Mouse (Mus musculus) lung, postnatal 0 days (tissue): ENCODE results near the gene Ndufaf4. TPM values are rescaled to one million over a fixed set of nuclear protein-coding genes. Genes with fewer than 3 reads are reported as not detected.
"Not testable (repeated sequence)": the region's sequence is repeated elsewhere in the genome, so short reads cannot be mapped to it uniquely, and the experiment has no call there.

ENCODE experiments used
- ATAC-seq: fragments of 200-750 bp; cut with Nextera tagmentation; 2 replicates; pipeline ENCODE4 v1.8.0; 2017; ENCODE audit warnings: moderate library complexity
- DNase-seq: peaks from one replicate; pipeline ENCODE4 v3.0.0-alpha.2; 2016; ENCODE audit warnings: low spot score
- H3K27ac ChIP-seq: fragments of 300-500 bp; sonication (generic); 2 replicates; pipeline ENCODE4 v1.5.1; 2014; ENCODE audit warnings: antibody characterized with exemption, mild to moderate bottlenecking, low read length, mixed read lengths
- H3K27me3 ChIP-seq: fragments of 300-500 bp; sonication (generic); replicated peaks from 2 replicates; pipeline ENCODE4 v1.6.1; 2014; ENCODE audit warnings: low read length, mixed read lengths; ENCODE audit not compliant: insufficient read depth
- H3K36me3 ChIP-seq: fragments of 300-500 bp; sonication (generic); 2 replicates; pipeline ENCODE4 v1.6.1; 2014; ENCODE audit warnings: low read length, mixed read lengths; ENCODE audit not compliant: insufficient read depth
- H3K4me1 ChIP-seq: fragments of 300-500 bp; sonication (generic); 2 replicates; pipeline ENCODE4 v1.6.1; 2014; ENCODE audit warnings: antibody characterized with exemption, low read depth, low read length, mixed read lengths; ENCODE audit not compliant: insufficient read depth
- H3K4me2 ChIP-seq: fragments of 300-500 bp; sonication (generic); replicated peaks from 2 replicates; pipeline ENCODE4 v1.6.1; 2014; ENCODE audit warnings: low read depth, mild to moderate bottlenecking, low read length, moderate library complexity, mixed read lengths
- H3K4me3 ChIP-seq: fragments of 300-500 bp; sonication (generic); 2 replicates; pipeline ENCODE4 v1.5.1; 2014; ENCODE audit warnings: low read depth, low read length
- H3K9ac ChIP-seq: fragments of 300-500 bp; sonication (generic); replicated peaks from 2 replicates; pipeline ENCODE4 v1.6.1; 2014; ENCODE audit warnings: low read depth, mild to moderate bottlenecking
- H3K9me3 ChIP-seq: fragments of 300-500 bp; sonication (generic); 2 replicates; pipeline ENCODE4 v1.6.1; 2016; ENCODE audit warnings: low read length, mixed read lengths
- CTCF ChIP-seq: IDR thresholded peaks from 2 replicates; pipeline ENCODE4 v1.5.1; 2016; ENCODE audit warnings: antibody characterized with exemption, mild to moderate bottlenecking
- EP300 ChIP-seq: IDR thresholded peaks from 2 replicates; pipeline ENCODE4 v1.6.1; 2016; ENCODE audit warnings: antibody characterized with exemption, mild to moderate bottlenecking, control low read depth
- WGBS: fragments of 180-500 bp; shearing (Covaris S2); extraction: QIAGEN DNeasy Blood & Tissue Kit; methylation state at CpG from one replicate; pipeline ENCODE4 v1.1.7; 2014; 5-methylcytosine and 5-hydroxymethylcytosine counted together
- polyA plus RNA-seq: library from polyadenylated mRNA; unstranded; fragments of >200 nt; fragmentation: Nextera tagmentation; extraction: Ambion mirVana; gene quantifications from 2 replicates; pipeline ENCODE4 v1.2.1, GENCODE M21; 2015

Gene Ndufaf4
- 19.9 and 23.1 TPM in 2 replicates for polyA plus RNA-seq

- TF ChIP-seq CTCF (peak; percentile 98), EP300 (no peak)
- H3K36me3 ChIP-seq, result no peaks in the 10 kb centered on the region
- peak within 1 kb of the TSS; percentile 60 for H3K9ac ChIP-seq
- peak within 1 kb of the TSS; percentile 85 for H3K4me3 ChIP-seq
- H3K4me1 ChIP-seq, result no peaks in the 10 kb centered on the region
- peak; percentile 99 for ATAC-seq
- no peaks in the 10 kb centered on the region for H3K27me3 ChIP-seq
- H3K4me2 ChIP-seq, result peak within 1 kb of the TSS; percentile 70
- H3K27ac ChIP-seq, result 0 out of 2 replicates have a peak within 1 kb of the TSS, but pooled peaks have one; percentile 9
- DNase-seq, result peak; percentile 96
- 2% methylated on average over 57 of the region's 58 CpGs for WGBS
- no peaks in the 10 kb centered on the region for H3K9me3 ChIP-seq
These were observed at the start of gene Ndufaf4 for GRCm38 (mm10) chr4:24897851-24898515. Gene Ndufaf4, plus strand, starts transcription at chr4:24898083.

DNA sequence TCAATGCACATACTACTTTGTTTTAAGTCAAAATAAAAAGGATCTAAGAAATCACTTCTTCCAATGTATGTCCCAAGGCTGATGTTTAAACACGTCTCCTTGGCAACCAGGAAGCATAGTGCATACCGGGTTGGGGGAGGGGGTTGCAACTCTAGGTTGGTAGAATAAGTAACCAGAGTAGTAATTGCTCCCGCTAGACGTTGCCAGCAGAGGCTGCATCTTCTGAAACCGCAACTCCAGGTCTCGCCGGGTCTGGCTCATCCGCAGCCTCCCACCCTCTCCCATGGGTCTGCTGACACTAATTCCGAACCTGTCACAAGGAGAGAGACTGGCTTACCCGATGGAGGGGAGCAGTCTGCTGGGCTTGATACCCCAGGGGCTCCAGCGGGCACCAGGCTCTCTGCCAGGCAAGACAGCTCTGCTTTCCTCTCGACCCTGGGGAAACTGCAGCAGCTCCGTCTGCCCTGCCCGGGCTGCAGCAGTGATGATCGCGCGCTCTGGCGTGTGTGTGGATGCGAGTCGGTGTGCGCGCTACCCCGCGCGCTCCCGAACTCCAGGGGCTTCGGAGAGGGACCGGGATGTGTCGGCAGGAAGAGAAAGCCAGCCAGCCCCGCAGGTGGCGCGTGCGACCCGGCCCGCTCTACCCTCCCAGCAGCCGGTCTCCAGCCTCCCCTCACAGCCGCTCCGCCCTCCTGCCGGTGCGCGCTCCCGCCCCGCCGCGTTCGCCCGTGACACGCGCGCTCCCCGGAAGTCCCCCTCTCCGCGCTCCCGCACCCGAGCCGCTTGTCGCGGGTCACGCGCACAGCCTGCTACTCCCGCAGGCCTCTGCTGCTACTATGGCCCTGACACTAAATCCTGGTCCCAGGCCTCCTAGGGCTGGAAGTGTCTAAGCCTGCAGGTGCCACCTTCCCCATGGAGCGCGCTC, 47.2 kb upstream of the Ndufaf4 start, which contains the start of gene Klhl32:
Gene Klhl32, minus strand, starts transcription at position 724 of the 925 bp plus-strand sequence.
- ATAC-seq, result peak; percentile 84

DNA sequence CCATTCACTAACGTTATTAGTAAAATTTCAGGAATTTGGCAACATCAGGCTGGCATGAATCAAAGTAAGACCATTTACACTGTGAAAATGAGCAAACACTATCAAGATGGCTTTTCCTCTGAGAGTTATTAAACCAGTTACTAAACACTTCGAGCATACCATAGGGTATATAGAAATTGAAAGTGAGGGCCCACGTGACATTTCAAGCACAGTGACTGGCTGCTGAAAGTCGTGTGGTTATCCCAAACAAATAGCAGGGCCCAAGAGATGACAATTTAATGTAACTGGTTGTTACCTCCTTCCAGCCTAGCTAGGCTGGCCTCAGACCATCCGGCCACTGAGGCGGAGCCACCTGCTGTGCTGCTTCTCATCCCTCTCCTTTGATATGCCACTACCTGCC, 32.2 kb upstream of the Ndufaf4 start:
- TF ChIP-seq EP300 (no peak), CTCF (no peak)
- peak; percentile 46; the same call in 1 of the 2 replicates for ATAC-seq
- 25% methylated on average over 6 of the region's 6 CpGs for WGBS

More for the DNA sequence above, 47.2 kb upstream of the Ndufaf4 start, which contains the start of gene Klhl32:
- TF ChIP-seq EP300, result no peak
- TF ChIP-seq CTCF, result no peak
- Histone ChIP-seq H3K4me3 (peak within 1 kb of the TSS; percentile 52), H3K27ac (no peak within 1 kb of the TSS), H3K9me3 (no peaks in the 10 kb centered on the region), H3K27me3 (no peaks in the 10 kb centered on the region), H3K36me3 (no peaks in the 10 kb centered on the region), H3K4me2 (peak within 1 kb of the TSS; percentile 75), H3K4me1 (no peaks in the 10 kb centered on the region), H3K9ac (0 out of 2 replicates have a peak within 1 kb of the TSS, but pooled peaks have one; percentile 24)
- WGBS, result under 1% methylated on average over 53 of the region's 63 CpGs
- DNase-seq, result peak; percentile 64

GRCm38 (mm10) chr4:24869230-24869629, 28.7 kb upstream of the Ndufaf4 start:
- H3K36me3 ChIP-seq, result no peaks in the 10 kb centered on the region
- DNase-seq (peak; percentile 40), ATAC-seq (peak; percentile 88)
- H3K4me2 ChIP-seq, result no peak overlapping the region
- H3K9me3 ChIP-seq, result no peaks in the 10 kb centered on the region
- 35% methylated on average over 4 of the region's 4 CpGs for WGBS
- no peak overlapping the region for H3K9ac ChIP-seq
- no peak for TF ChIP-seq CTCF
- TF ChIP-seq EP300, result 0 out of 2 replicates have a peak, but pooled peaks have one; percentile 14
- H3K4me3 ChIP-seq, result no peak overlapping the region
- H3K27me3 ChIP-seq, result no peaks in the 10 kb centered on the region
- no peaks in the 10 kb centered on the region for H3K4me1 ChIP-seq
- no peak overlapping the region for H3K27ac ChIP-seq

More for the DNA sequence above, 32.2 kb upstream of the Ndufaf4 start:
- Histone ChIP-seq H3K4me2 (no peak overlapping the region), H3K27me3 (no peaks in the 10 kb centered on the region), H3K36me3 (no peaks in the 10 kb centered on the region), H3K4me1 (no peaks in the 10 kb centered on the region), H3K4me3 (no peak overlapping the region), H3K9ac (no peak overlapping the region), H3K9me3 (no peaks in the 10 kb centered on the region), H3K27ac (no peak overlapping the region)
- DNase-seq, result no peak

DNA sequence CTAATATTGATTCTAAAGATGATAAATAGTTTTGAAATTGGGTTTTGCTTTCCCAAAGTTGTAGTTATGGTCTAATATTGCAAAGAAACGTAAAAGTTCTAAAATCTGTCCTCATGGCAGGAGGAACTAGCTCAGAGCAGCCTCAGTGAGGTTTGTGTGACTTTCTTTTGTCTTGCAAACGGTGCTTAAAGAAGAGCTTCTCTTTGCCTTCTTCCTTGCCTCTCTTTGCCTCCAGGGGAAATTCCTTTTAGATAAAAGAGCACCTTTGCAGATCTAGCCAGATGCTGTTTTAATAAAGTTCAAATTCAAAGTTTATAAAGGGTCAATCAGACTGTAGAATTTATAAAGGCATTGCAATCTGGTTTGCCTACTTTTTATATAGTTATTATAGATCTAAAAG, 8.5 kb upstream of the Ndufaf4 start:
- H3K9me3 ChIP-seq, ATAC-seq, H3K9ac ChIP-seq, H3K36me3 ChIP-seq, H3K4me2 ChIP-seq, H3K4me3 ChIP-seq, H3K27me3 ChIP-seq, DNase-seq, H3K4me1 ChIP-seq, H3K27ac ChIP-seq: not testable (repeated sequence)
- 35% methylated on average over 2 of the region's 2 CpGs for WGBS

DNA sequence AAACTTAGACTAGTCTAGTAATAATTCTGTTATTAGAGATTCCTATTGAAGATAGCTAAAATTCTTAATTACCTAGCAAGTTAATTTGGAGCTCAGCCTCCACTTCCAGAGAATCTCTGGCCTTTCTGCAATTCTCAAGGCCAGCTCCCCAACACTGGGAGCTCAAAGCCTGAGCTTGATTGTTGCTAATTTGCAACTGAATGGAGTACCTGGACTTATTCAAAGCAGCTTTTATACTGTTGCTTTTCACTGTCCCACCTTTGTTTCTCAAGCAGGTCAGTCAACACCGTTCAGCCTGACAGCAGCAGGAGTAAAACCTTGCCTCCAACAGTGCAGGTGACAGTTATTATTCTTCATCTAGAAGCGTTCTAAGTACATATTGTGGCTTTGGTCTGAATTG, 5.6 kb upstream of the Ndufaf4 start:
- DNase-seq, H3K4me2 ChIP-seq, H3K9ac ChIP-seq, H3K36me3 ChIP-seq, H3K9me3 ChIP-seq, ATAC-seq, H3K27me3 ChIP-seq, H3K4me1 ChIP-seq, H3K4me3 ChIP-seq, H3K27ac ChIP-seq: not testable (repeated sequence)
- 75% methylated on average over 2 of the region's 2 CpGs for WGBS
